Mouse (Mus musculus): Measurements from ENCODE around the gene Il31ra.
A peak's percentile ranks its signal among the peaks of the same experiment; 100 is the strongest.
"Not testable (repeated sequence)": the region's sequence is repeated elsewhere in the genome, so short reads cannot be mapped to it uniquely, and the experiment has no call there.

Il31ra gene

GRCm38 (mm10) chr13:112594260-112594659, at the start of gene Il31ra:
TSS of gene Il31ra (minus strand) at chr13:112594360.
- DNase-seq, result not testable (repeated sequence)

GRCm38 (mm10) chr13:112642897-112643296, 48.7 kb upstream of the Il31ra start:
- DNase-seq, result no peak

- DNase-seq, result no peak
These were observed 45.0 kb upstream of the Il31ra start for GRCm38 (mm10) chr13:112639111-112639510.

GRCm38 (mm10) chr13:112636498-112636897, 42.3 kb upstream of the Il31ra start:
- DNase-seq, result no peak

- DNase-seq, result no peak
These were observed 41.1 kb upstream of the Il31ra start for GRCm38 (mm10) chr13:112635174-112635837.

GRCm38 (mm10) chr13:112625566-112625965, 31.4 kb upstream of the Il31ra start:
- DNase-seq, result no peak

GRCm38 (mm10) chr13:112624622-112625021, 30.5 kb upstream of the Il31ra start:
- DNase-seq, result no peak

- DNase-seq, result peak; percentile 14
These were observed 29.5 kb upstream of the Il31ra start for GRCm38 (mm10) chr13:112623656-112624055.

- no peak for DNase-seq
These were observed 27.4 kb upstream of the Il31ra start for GRCm38 (mm10) chr13:112621592-112621991.

- DNase-seq, result no peak
These were observed 14.4 kb upstream of the Il31ra start for GRCm38 (mm10) chr13:112608606-112609005.

GRCm38 (mm10) chr13:112604411-112604810, 10.3 kb upstream of the Il31ra start:
- no peak for DNase-seq

- no peak for DNase-seq
These were observed 9.7 kb upstream of the Il31ra start for GRCm38 (mm10) chr13:112603839-112604238.

- no peak for DNase-seq
These were observed 8.4 kb upstream of the Il31ra start for GRCm38 (mm10) chr13:112602607-112603006.

- no peak for DNase-seq
These were observed 3.9 kb downstream of the Il31ra start for GRCm38 (mm10) chr13:112590254-112590653.

- no peak for DNase-seq
These were observed 4.5 kb downstream of the Il31ra start for GRCm38 (mm10) chr13:112589625-112590024.

GRCm38 (mm10) chr13:112584556-112585237, 9.5 kb downstream of the Il31ra start:
- no peak for DNase-seq

- DNase-seq, result no peak
These were observed 11.9 kb downstream of the Il31ra start for GRCm38 (mm10) chr13:112582291-112582690.

- no peak for DNase-seq
These were observed 12.4 kb downstream of the Il31ra start for GRCm38 (mm10) chr13:112581796-112582195.

- no peak for DNase-seq
These were observed 13.4 kb downstream of the Il31ra start for GRCm38 (mm10) chr13:112580590-112581320.

- DNase-seq, result peak; percentile 100
These were observed 16.1 kb downstream of the Il31ra start for GRCm38 (mm10) chr13:112578041-112578440.

GRCm38 (mm10) chr13:112573800-112574199, 20.4 kb downstream of the Il31ra start:
- no peak for DNase-seq

GRCm38 (mm10) chr13:112570768-112571167, 23.4 kb downstream of the Il31ra start:
- no peak for DNase-seq

- DNase-seq, result no peak
These were observed 24.6 kb downstream of the Il31ra start for GRCm38 (mm10) chr13:112569606-112570005.
